Mouse (Mus musculus) spleen, postnatal 4 days (tissue): ENCODE results near the gene Atad2b.
A peak's percentile ranks its signal among the peaks of the same experiment; 100 is the strongest.
"Not testable (repeated sequence)": the region's sequence is repeated elsewhere in the genome, so short reads cannot be mapped to it uniquely, and the experiment has no call there.

ENCODE experiments used
- DNase-seq, 2 experiments: peaks; one replicate each; pipeline ENCODE4 v3.0.0; 2022; ENCODE audit warnings: low spot score in 2 of 2

Gene Atad2b

GRCm38 (mm10) chr12:4916994-4917804 lies at the start of gene Atad2b:
Atad2b (plus strand) TSS chr12:4917353.
- DNase-seq: peak; percentile 97 to 99

DNA sequence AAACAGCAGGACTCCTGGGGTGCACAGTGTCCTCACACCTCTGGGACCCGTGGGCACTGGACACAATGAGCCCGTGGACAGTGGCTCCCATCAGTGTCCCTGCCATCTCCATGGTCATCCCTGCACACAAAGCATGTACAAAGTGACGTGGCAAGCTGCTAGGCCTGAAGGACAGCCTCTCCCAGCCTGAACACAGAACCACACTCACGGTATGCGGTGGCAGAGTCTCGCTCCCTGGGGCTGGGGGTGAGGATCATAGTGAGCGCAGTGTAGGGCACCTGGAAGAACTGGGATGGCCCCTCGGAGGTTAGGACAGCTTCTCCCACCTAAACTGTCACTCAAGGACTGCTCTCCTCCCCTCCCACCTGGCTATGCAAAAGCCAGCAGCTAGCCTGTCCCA lies 48.2 kb upstream of the Atad2b start:
- peak in 1 of 2 experiments; percentile 58 for DNase-seq

GRCm38 (mm10) chr12:4871260-4871659 lies 45.9 kb upstream of the Atad2b start:
- DNase-seq: peak in 1 of 2 experiments; percentile 56

DNA sequence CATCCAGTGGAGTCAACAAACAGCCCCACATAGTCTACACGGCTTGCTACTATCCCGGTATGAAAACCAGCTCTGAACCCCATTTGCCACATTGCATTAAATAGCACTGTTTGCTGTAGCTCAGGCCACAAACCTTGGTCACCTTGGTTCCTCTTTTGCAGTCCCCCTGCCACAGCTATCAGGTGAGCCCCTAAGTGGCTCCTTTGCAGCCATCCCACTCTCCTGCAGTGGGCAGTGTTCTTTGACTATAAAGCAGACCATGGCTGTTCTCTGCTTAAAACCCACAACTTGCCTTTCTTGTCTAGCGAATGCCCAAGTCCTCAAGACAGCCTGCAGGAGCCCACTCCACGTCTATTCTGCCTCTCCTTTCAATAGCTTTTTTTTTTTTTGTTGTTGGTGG lies 44.9 kb upstream of the Atad2b start:
- DNase-seq: peak; percentile 33 to 63

- DNase-seq: peak; percentile 49 to 62
Measured at GRCm38 (mm10) chr12:4872983-4873477, 44.1 kb upstream of the Atad2b start.

DNA sequence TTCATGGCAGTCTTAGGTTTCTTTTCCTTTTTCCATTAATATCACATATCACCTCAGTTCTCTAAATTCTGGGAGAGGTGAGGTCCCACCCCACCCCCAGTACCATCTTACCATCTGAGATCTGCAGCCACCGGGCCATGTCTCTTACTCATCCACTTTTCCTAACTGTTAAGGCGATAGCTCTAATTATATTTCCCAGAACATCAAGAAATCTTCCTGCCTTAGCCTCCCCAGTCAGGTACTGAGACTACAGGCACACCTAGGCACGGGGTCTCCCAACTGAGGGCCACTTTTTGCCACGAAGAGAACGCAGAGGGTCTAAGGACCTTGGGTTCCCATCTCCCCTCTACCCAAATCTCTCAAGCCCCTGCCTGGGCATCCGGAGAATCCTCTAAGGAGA lies 43.6 kb upstream of the Atad2b start:
- peak in 1 of 2 experiments; percentile 74 for DNase-seq

GRCm38 (mm10) chr12:4874161-4874927 lies 42.8 kb upstream of the Atad2b start, which contains the start of gene Mfsd2b:
Mfsd2b (minus strand) TSS chr12:4874359.
- DNase-seq: peak; percentile 90 to 92

DNA sequence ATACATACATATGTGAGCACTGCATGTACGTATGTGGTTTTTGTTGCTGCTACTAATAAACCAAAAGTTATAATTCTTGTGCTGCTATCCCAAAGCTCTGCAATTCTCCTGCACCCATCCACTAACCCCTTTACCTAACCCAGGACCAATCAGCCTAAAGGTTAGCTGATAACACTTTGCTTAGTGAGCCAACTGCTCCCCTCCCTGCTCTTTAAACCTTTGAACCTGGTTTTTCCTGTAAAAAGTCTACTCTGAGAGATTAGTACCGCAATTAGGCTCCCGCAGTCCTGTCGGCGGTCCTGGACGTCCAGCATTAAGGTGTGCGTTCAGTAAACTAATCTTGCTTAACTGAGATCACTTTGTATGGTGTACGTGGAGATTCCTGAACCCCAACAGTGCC lies 41.5 kb upstream of the Atad2b start:
- DNase-seq: no peak

DNA sequence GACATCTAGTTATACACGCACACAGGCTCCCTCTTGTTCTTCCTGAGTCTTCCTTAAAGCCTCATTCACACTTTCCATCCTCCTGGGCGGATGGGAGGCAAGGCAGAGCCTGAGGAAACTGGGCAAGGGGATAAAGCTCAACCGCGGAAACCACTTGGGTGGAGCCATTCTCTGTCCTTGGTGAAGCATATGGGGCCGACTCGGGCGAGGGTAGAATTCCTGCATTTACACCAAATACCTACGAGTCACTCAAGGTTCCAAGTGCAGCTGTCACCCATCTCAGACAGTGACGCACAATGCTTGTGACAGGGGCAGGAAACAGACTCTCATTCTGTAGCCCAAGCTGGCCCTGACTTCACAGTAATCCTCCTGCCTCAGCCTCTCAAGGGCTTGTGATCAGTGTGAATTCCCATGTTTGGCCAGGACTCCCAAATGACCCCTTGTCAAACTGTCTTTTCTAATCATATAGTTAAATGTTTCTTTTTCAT lies 38.8 kb upstream of the Atad2b start:
- DNase-seq: no peak

DNA sequence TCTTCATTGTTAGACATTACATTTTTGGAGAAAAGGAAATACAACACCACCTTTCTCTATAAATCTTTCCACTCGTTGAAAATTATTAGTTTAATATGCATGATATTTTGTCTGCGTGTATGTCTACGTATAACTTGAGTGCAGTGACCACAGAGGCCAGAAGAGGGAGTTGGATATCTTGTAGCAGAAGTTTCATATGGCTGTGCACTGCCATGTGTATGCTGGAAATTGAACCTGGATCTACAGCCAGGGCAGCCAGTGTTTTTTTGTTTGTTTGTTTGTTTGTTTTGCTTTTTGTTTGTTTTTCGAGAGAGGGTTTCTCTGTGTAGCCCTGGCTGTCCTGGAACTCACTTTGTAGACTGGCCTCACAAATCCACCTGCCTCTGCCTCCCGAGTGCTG lies 38.1 kb upstream of the Atad2b start:
- peak; percentile 45 to 61 for DNase-seq

DNA sequence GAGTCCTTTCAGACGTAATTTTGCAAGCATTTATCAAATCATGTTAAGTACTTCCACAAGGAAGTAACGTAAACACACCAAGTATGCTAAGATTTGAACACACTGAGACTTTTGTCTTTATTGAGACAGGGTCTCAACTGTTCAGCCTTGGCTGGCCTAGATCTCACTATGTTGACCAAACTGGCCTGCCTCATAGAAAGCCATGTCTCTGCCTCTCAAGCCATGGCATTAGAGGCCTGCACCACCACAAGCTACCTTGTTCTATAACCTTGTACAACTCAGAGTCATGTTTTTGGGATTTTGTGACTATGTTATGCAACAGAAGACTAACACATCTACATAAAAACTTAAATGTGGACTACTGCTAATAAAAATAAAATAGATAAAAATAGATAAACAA lies 35.1 kb upstream of the Atad2b start:
- DNase-seq: no peak

GRCm38 (mm10) chr12:4885062-4885461 lies 32.1 kb upstream of the Atad2b start:
- DNase-seq: no peak

DNA sequence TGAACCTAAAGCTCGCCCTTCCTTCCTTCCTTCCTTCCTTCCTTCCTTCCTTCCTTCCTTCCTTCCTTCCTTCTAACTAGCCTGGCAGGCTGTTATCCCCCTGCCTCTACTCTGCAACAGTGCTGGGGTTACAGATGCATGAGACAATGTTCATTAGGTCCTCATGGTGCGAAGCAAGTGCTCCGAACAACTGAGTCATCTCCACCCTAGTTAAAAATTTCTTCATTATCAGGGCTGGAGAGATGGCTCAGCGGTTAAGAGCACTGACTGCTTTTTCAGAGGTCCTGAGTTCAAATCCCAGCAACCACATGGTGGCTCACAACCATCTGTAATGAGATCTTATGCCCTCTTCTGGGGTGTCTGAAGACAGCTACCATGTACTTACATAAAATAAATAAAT lies 30.6 kb upstream of the Atad2b start:
- DNase-seq: not testable (repeated sequence)

- DNase-seq: no peak
Measured at GRCm38 (mm10) chr12:4888739-4889138, 28.4 kb upstream of the Atad2b start.

DNA sequence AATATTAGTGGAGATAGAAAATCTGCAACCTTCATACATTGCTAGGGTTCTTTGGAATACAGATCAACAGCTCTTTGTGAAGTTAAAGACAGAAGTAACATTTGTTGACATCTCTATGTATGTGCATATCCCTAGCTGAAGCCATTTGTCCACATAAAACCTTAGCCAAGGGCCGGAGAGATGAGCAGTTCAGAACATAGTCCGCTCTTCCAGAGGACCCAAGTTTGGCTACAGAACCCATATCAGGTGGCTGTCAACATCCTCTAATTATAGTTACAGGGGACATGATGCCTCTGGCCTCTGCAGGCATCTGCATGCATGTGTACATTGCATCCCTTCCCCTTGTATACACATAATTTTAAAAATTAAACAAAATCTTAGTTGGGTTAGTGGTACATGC lies 27.9 kb upstream of the Atad2b start:
- DNase-seq: no peak

DNA sequence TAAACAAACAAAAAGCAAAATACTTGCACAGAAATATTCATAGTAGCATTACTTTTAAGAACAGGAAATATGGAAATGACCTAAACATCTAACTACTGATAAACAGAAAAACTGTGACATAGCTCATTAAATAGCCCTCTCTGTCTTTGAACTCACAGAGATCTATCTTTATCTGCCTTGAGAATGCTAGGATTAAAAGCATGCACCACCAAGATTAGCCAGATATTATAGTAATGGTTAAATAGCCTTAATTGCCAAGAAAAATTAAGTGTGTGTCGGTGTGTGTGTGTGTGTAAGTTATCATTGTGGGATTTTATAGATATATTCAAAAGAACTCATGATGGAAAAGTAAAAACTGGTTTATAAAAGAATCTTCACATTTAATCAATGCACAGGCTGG lies 27.3 kb upstream of the Atad2b start:
- no peak for DNase-seq

- no peak for DNase-seq
Measured at GRCm38 (mm10) chr12:4898024-4898423, 19.1 kb upstream of the Atad2b start.

GRCm38 (mm10) chr12:4905946-4906345 lies 11.2 kb upstream of the Atad2b start:
- DNase-seq: no peak

- DNase-seq: no peak
Measured at GRCm38 (mm10) chr12:4906476-4906875, 10.7 kb upstream of the Atad2b start.

- peak; percentile 96 to 98 for DNase-seq
Measured at GRCm38 (mm10) chr12:4906951-4907906, 9.9 kb upstream of the Atad2b start, which contains the start of gene Ubxn2a. Ubxn2a (minus strand) TSS chr12:4907705.

DNA sequence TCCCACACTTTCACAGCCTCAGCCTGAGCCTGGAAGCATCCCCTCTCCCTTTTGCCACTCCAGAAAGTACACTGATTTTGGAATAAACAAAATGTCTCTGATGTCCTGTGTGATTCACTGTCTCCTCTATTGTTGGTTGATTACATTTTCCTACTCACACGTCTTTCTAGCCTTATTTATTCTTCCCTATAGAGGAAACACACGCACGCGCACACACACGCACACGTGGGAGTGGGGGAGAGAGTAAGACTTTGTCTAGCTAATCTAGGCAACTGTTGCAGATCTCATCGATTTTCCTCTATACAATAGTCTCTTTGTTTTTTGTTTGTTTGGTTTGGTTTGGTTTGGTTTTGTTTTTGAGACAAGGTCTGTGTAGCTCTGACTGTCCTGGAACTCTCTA lies 8.8 kb upstream of the Atad2b start:
- no peak for DNase-seq
